ENCODE assay signal across 23 mouse cellular contexts in genomic region chr15:100312346-100312745, GRCm38 (mm10). TPM values are rescaled to one million over a fixed set of nuclear protein-coding genes. Genes with fewer than 3 reads are reported as not detected.
DNase-seq lines count a peak whose midpoint lies in the region; ATAC-seq and TF ChIP-seq lines count a peak whose summit lies in the region.
"Had no signal": no experiment of that assay in that cellular context is flagged by ENCODE, and none has a peak within 500 bp of the region (broad histone marks: within the 10 kb centered on the region; RNA-seq: fewer than 3 reads in every experiment).

No protein-coding gene starts in this region.

- peaks cover 35% of the 10 kb centered on the region; the same call in 1 of the 2 replicates for H3K36me3 ChIP-seq in liver, adult 2 months (ENCODE audit: control insufficient read depth, insufficient read depth, low read length)
- H3K36me3 ChIP-seq: embryonic facial prominence, embryonic 15.5 days; intestine, embryonic 15.5 days had no signal

- 54% methylated on average over 2 of the region's 2 CpGs for WGBS in liver, adult 2 months

- H3K79me2 ChIP-seq in liver, adult 2 months (ENCODE audit: control insufficient read depth, insufficient read depth, low read length): peaks cover 12% of the 10 kb centered on the region; the same call in 1 of the 2 replicates

- peak; percentile 96 for ATAC-seq in activated CD4-positive, CD25-positive, alpha-beta regulatory T cell, adult 4 months
- peak; percentile 61 for ATAC-seq in megakaryocyte progenitor cell, adult 5-6 weeks (replicated peaks; ENCODE audit: poor library complexity)
- ATAC-seq: intestine, embryonic 15.5 days had no signal

- TF ChIP-seq CTCF in liver, adult 2 months (IDR thresholded peaks at IDR 0.05; ENCODE audit: low read depth, low read length): no peak

- H3K27me3 ChIP-seq in liver, adult 2 months (ENCODE audit: control insufficient read depth, insufficient read depth, low read length): no peaks in the 10 kb centered on the region
- H3K27me3 ChIP-seq: embryonic facial prominence, embryonic 15.5 days; forebrain, embryonic 12.5 days; intestine, embryonic 15.5 days had no signal

- H3K9ac ChIP-seq in liver, adult 2 months (ENCODE audit: low read depth, low read length): peak overlapping the region; percentile 28; the same call in 1 of the 2 replicates
- H3K9ac ChIP-seq: embryonic facial prominence, embryonic 15.5 days; forebrain, embryonic 12.5 days; intestine, embryonic 15.5 days; liver, embryonic 14.5 days had no signal

- no peak for DNase-seq in liver, adult 2 months (ENCODE audit: extremely low read depth, low read depth, low spot score)
- no peak for DNase-seq in liver
- peak; percentile 47 for DNase-seq in CD4-positive, CD25-positive, alpha-beta regulatory T cell, adult 2 months (ENCODE audit: low read depth, low spot score)
- DNase-seq in cerebellum, postnatal 14 days: no peak
- no peak for DNase-seq in right cerebral cortex, postnatal 25 days
- DNase-seq: adrenal gland, adult 8-10 months; cerebellum, adult 11-12 months; heart, adult 11 months; heart, postnatal 14 days; kidney, postnatal 25 days; lung, postnatal 4 days; thymus, postnatal 14 days had no signal

- H3K27ac ChIP-seq in liver, adult 2 months (replicated peaks; ENCODE audit: insufficient read depth, low read depth, low read length): peak overlapping the region; percentile 68
- H3K27ac ChIP-seq: embryonic facial prominence, embryonic 15.5 days; forebrain, embryonic 12.5 days; intestine, embryonic 15.5 days; liver, embryonic 14.5 days had no signal

- no peak for TF ChIP-seq POLR2A in liver, adult 2 months (IDR thresholded peaks at IDR 0.05; ENCODE audit: extremely low read depth, insufficient read depth, low read length)

- peaks cover 17% of the 10 kb centered on the region for H3K4me1 ChIP-seq in liver, adult 2 months (ENCODE audit: control insufficient read depth, insufficient read depth, low read length)
- H3K4me1 ChIP-seq: embryonic facial prominence, embryonic 15.5 days; forebrain, embryonic 12.5 days; intestine, embryonic 15.5 days had no signal

- H3K4me3 ChIP-seq in liver, adult 2 months (ENCODE audit: insufficient read depth, low read depth, low read length): no peak overlapping the region
- H3K4me3 ChIP-seq: embryonic facial prominence, embryonic 15.5 days; forebrain, embryonic 12.5 days; intestine, embryonic 15.5 days had no signal

RNA-seq across cellular contexts. Expression of gene Mettl7a1, which starts 8.4 kb away (rescaled TPM):
- 327 and 366 TPM in 2 replicates for total RNA-seq in liver, adult 2 months (2014; rRNA removed)
- polyA plus RNA-seq in liver, adult 2 months (2012; rRNA removed): 201 TPM in 2 replicates
- polyA plus RNA-seq in activated CD4-positive, CD25-positive, alpha-beta regulatory T cell, adult 4 months (2017; shearing (Covaris generic)): 1 to 10 TPM; 2.8 to 5.2 TPM
- 15.0 and 17.7 TPM in 2 replicates for total RNA-seq in megakaryocyte progenitor cell, adult 5-6 weeks (2015)
- total RNA-seq in megakaryocyte progenitor cell, adult 5-6 weeks (2017): 49.5 and 63.2 TPM in 2 replicates

RNA-seq across cellular contexts. Expression of gene Mettl7a3, which starts 22.4 kb away (rescaled TPM):
- not detected in 2 replicates for total RNA-seq in liver, adult 2 months (2014; rRNA removed)
- not detected in 2 replicates for polyA plus RNA-seq in liver, adult 2 months (2012; rRNA removed)
- polyA plus RNA-seq in activated CD4-positive, CD25-positive, alpha-beta regulatory T cell, adult 4 months (2017; shearing (Covaris generic)): not detected
- not detected in 2 replicates for total RNA-seq in megakaryocyte progenitor cell, adult 5-6 weeks (2015)
- total RNA-seq in megakaryocyte progenitor cell, adult 5-6 weeks (2017): 0.10 TPM in 1 of 2 replicates, not detected in the other
- total RNA-seq: heart, postnatal 14 days; layer of hippocampus, postnatal 14 days; midbrain, postnatal 0 days had no signal
- polyA plus RNA-seq: forebrain, embryonic 12.5 days; liver, embryonic 14.5 days; midbrain, postnatal 0 days had no signal

RNA-seq across cellular contexts. Expression of gene Tmprss12, which starts 31.7 kb away (rescaled TPM):
- total RNA-seq in liver, adult 2 months (2014; rRNA removed): not detected in 2 replicates
- not detected in 2 replicates for polyA plus RNA-seq in liver, adult 2 months (2012; rRNA removed)
- not detected for polyA plus RNA-seq in activated CD4-positive, CD25-positive, alpha-beta regulatory T cell, adult 4 months (2017; shearing (Covaris generic))
- not detected in 2 replicates for total RNA-seq in megakaryocyte progenitor cell, adult 5-6 weeks (2015)
- total RNA-seq in megakaryocyte progenitor cell, adult 5-6 weeks (2017): not detected in 2 replicates
- total RNA-seq: adrenal gland, adult 8-10 months; heart, postnatal 14 days; layer of hippocampus, postnatal 14 days; left cerebral cortex, postnatal 36 days; midbrain, postnatal 0 days had no signal
- polyA plus RNA-seq: brain, embryonic 14.5 days; embryonic facial prominence, embryonic 15.5 days; forebrain, embryonic 12.5 days; intestine, embryonic 15.5 days; liver, embryonic 14.5 days; midbrain, postnatal 0 days; neural tube, embryonic 14.5 days had no signal

RNA-seq across cellular contexts. Expression of gene Methig1, which starts 40.6 kb away (rescaled TPM):
- total RNA-seq in liver, adult 2 months (2014; rRNA removed): not detected in 2 replicates
- 0.15 TPM in 1 of 2 replicates, not detected in the other for polyA plus RNA-seq in liver, adult 2 months (2012; rRNA removed)
- polyA plus RNA-seq in activated CD4-positive, CD25-positive, alpha-beta regulatory T cell, adult 4 months (2017; shearing (Covaris generic)): not detected
- not detected in 2 replicates for total RNA-seq in megakaryocyte progenitor cell, adult 5-6 weeks (2015)
- total RNA-seq in megakaryocyte progenitor cell, adult 5-6 weeks (2017): not detected in 2 replicates
- total RNA-seq: heart, postnatal 14 days; layer of hippocampus, postnatal 14 days; left cerebral cortex, postnatal 36 days; midbrain, postnatal 0 days had no signal
- polyA plus RNA-seq: brain, embryonic 14.5 days; embryonic facial prominence, embryonic 15.5 days; forebrain, embryonic 12.5 days; midbrain, postnatal 0 days had no signal

RNA-seq across cellular contexts. Expression of gene Mettl7a2, which starts 40.7 kb away (rescaled TPM):
- total RNA-seq in liver, adult 2 months (2014; rRNA removed): 0.13 TPM in 1 of 2 replicates, not detected in the other
- polyA plus RNA-seq in liver, adult 2 months (2012; rRNA removed): 0.05 and 0.18 TPM in 2 replicates
- polyA plus RNA-seq in activated CD4-positive, CD25-positive, alpha-beta regulatory T cell, adult 4 months (2017; shearing (Covaris generic)): not detected
- not detected in 2 replicates for total RNA-seq in megakaryocyte progenitor cell, adult 5-6 weeks (2015)
- total RNA-seq in megakaryocyte progenitor cell, adult 5-6 weeks (2017): not detected in 2 replicates
- total RNA-seq: midbrain, postnatal 0 days had no signal
- polyA plus RNA-seq: brain, embryonic 14.5 days; embryonic facial prominence, embryonic 15.5 days; forebrain, embryonic 12.5 days; intestine, embryonic 15.5 days; midbrain, postnatal 0 days; neural tube, embryonic 14.5 days had no signal
